Mouse (Mus musculus) limb, embryonic 15.5 days (tissue): ENCODE data around the gene Fance. TPM values are rescaled to one million over a fixed set of nuclear protein-coding genes. Genes with fewer than 3 reads are reported as not detected.

Source experiments
- ATAC-seq: fragments of 200-750 bp; cut with Nextera tagmentation; 2 replicates; pipeline ENCODE4 v1.8.0; 2017; ENCODE audit warnings: low read depth, moderate TSS enrichment; ENCODE audit not compliant: insufficient number of reproducible peaks, low FRiP score, low TSS enrichment
- H3K27ac ChIP-seq: fragments of 300-500 bp; sonication (generic); 2 replicates; pipeline ENCODE4 v1.5.1; 2015; ENCODE audit warnings: moderate library complexity, mild to moderate bottlenecking, inconsistent platforms
- H3K27me3 ChIP-seq: fragments of 300-500 bp; sonication (generic); 2 replicates; pipeline ENCODE4 v1.6.1; 2015; ENCODE audit warnings: inconsistent platforms
- H3K36me3 ChIP-seq: fragments of 300-500 bp; sonication (generic); 2 replicates; pipeline ENCODE4 v1.6.1; 2015; ENCODE audit warnings: inconsistent platforms
- H3K4me1 ChIP-seq: fragments of 300-500 bp; sonication (generic); 2 replicates; pipeline ENCODE4 v1.6.1; 2015; ENCODE audit warnings: inconsistent platforms
- H3K4me2 ChIP-seq: fragments of 300-500 bp; sonication (generic); 2 replicates; pipeline ENCODE4 v1.6.1; 2015; ENCODE audit warnings: mild to moderate bottlenecking, inconsistent platforms
- H3K4me3 ChIP-seq: fragments of 300-500 bp; sonication (generic); 2 replicates; pipeline ENCODE4 v1.5.1; 2015; ENCODE audit warnings: mild to moderate bottlenecking, inconsistent platforms
- H3K9ac ChIP-seq: fragments of 300-500 bp; sonication (generic); 2 replicates; pipeline ENCODE4 v1.6.1; 2015; ENCODE audit warnings: inconsistent platforms
- H3K9me3 ChIP-seq: fragments of 300-500 bp; sonication (generic); 2 replicates; pipeline ENCODE4 v1.6.1; 2016; ENCODE audit warnings: inconsistent platforms
- WGBS: fragments of 180-500 bp; shearing (Covaris S2); methylation state at CpG from one replicate; pipeline ENCODE4 v1.1.7; 2015; 5-methylcytosine and 5-hydroxymethylcytosine counted together
- polyA plus RNA-seq: library from polyadenylated mRNA; unstranded; fragments of >200 nt; fragmentation: Nextera tagmentation; extraction: Ambion mirVana; gene quantifications from 2 replicates; pipeline ENCODE4 v1.2.1, GENCODE M21; 2015

Gene Fance
- polyA plus RNA-seq, 1 experiment from 2014 or later: 33.9 TPM

DNA sequence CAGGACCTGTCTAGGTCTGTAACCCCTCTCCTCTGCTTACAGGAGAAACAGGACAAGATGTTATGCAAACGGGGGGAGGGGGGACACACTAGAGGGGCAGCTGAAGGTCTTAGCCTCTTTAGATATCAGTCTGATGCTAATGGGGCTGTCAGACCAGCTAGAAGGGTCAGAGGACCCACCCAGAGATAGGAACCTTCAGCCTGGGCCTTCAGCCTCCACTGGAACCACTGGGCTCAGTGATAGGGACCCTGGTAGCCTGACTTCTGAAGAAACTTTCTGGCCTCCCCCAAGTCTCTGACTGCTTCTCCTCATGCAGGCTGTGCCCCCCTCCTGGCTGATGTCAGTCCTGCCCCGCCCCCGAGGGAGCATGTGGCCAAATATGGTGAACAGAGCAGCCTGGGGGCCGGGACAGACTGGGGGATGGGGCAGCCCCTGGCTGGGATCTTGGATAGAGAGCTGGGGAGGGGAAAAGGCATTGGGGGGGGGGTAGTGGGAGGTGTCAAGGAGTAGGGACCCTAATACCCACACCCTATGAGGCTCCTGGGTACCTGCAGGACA is 30.8 kb downstream of the Fance start:
- peak overlapping the region; percentile 81 for H3K27ac ChIP-seq
- no peaks in the 10 kb centered on the region for H3K27me3 ChIP-seq
- no peak overlapping the region for H3K9ac ChIP-seq
- no peak for ATAC-seq
- peaks cover 14% of the 10 kb centered on the region for H3K36me3 ChIP-seq
- 18% methylated on average over 4 of the region's 4 CpGs for WGBS
- H3K4me2 ChIP-seq: no peak overlapping the region; the same call in 1 of the 2 replicates
- H3K9me3 ChIP-seq: no peaks in the 10 kb centered on the region
- no peak overlapping the region for H3K4me3 ChIP-seq
- H3K4me1 ChIP-seq: peaks cover 92% of the 10 kb centered on the region

DNA sequence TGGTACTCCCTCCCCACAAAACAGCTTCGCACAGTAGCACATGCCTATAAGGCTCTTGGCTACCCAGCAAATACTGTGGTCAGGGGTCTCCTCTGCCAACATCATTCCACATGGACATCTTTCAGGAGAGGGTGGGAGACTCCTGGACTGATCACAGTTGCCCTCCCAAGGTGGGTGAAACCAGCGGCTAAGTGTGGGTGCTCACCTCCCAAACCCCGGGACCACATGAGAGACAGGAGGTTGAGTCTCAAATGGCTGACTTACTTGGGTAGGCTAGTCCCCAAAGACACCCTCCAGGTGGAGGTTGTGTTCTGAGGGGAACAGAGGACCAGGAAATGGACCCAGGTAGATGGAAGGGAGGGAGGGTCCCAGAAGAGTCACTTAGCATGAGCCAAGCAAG is 31.4 kb downstream of the Fance start:
- Histone ChIP-seq H3K4me1 (peaks cover 94% of the 10 kb centered on the region), H3K36me3 (peaks cover 8% of the 10 kb centered on the region), H3K27me3 (no peaks in the 10 kb centered on the region), H3K4me2 (peak overlapping the region; percentile 43), H3K9ac (no peak overlapping the region), H3K27ac (peak overlapping the region; percentile 81), H3K4me3 (no peak overlapping the region), H3K9me3 (no peaks in the 10 kb centered on the region)
- WGBS: 50% methylated on average over 3 of the region's 3 CpGs
- no peak for ATAC-seq

GRCm38 (mm10) chr17:28345271-28345721 is 32.0 kb downstream of the Fance start:
- Histone ChIP-seq H3K27ac (peak overlapping the region; percentile 81), H3K4me2 (peak overlapping the region; percentile 43), H3K4me1 (peaks cover 90% of the 10 kb centered on the region), H3K9ac (no peak overlapping the region), H3K4me3 (peak overlapping the region; percentile 12), H3K9me3 (no peaks in the 10 kb centered on the region), H3K27me3 (no peaks in the 10 kb centered on the region), H3K36me3 (peaks cover 2% of the 10 kb centered on the region; the same call in 1 of the 2 replicates)
- 12% methylated on average over 8 of the region's 8 CpGs for WGBS
- no peak for ATAC-seq

GRCm38 (mm10) chr17:28345882-28346281 is 32.6 kb downstream of the Fance start:
- Histone ChIP-seq H3K9ac (0 out of 2 replicates have a peak overlapping the region, but pooled peaks have one; percentile 8), H3K4me1 (peaks cover 84% of the 10 kb centered on the region), H3K27ac (peak overlapping the region; percentile 81), H3K4me3 (peak overlapping the region; percentile 12), H3K27me3 (no peaks in the 10 kb centered on the region), H3K4me2 (peak overlapping the region; percentile 43), H3K9me3 (no peaks in the 10 kb centered on the region), H3K36me3 (no peaks in the 10 kb centered on the region)
- WGBS: under 1% methylated on average over 10 of the region's 10 CpGs
- peak; percentile 9; the same call in 1 of the 2 replicates for ATAC-seq

DNA sequence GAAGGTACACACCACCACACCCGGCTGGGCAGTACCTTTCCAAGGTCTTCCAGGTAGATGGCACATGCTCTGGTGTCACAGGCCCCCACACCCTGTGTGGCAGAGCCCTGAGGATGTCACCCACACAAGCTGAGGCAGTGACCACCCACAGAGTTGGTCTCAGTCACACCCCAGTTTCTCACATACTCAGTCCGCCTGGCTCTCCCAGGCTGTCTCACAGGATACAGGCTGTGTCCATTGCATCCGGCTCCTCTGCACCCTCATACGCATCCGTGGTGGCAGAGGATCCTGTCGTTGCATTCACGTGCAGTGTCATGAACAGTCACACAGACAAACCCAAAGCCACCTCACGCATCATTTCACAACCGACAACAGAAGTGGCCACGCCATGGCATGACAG is 34.0 kb downstream of the Fance start:
- Histone ChIP-seq H3K4me2 (peak overlapping the region; percentile 67; the same call in 1 of the 2 replicates), H3K4me3 (no peak overlapping the region), H3K27me3 (no peaks in the 10 kb centered on the region), H3K36me3 (no peaks in the 10 kb centered on the region), H3K9me3 (no peaks in the 10 kb centered on the region), H3K27ac (peak overlapping the region; percentile 60), H3K9ac (no peak overlapping the region), H3K4me1 (peaks cover 81% of the 10 kb centered on the region)
- WGBS: 75% methylated on average over 10 of the region's 10 CpGs
- ATAC-seq: no peak

- no peaks in the 10 kb centered on the region for H3K27me3 ChIP-seq
- no peak for ATAC-seq
- WGBS: 28% methylated on average over 6 of the region's 6 CpGs
- peak overlapping the region; percentile 99 for H3K27ac ChIP-seq
- H3K36me3 ChIP-seq: no peaks in the 10 kb centered on the region
- peak overlapping the region; percentile 88 for H3K4me3 ChIP-seq
- H3K4me1 ChIP-seq: peaks cover 72% of the 10 kb centered on the region
- no peaks in the 10 kb centered on the region for H3K9me3 ChIP-seq
- peak overlapping the region; percentile 35 for H3K9ac ChIP-seq
- H3K4me2 ChIP-seq: peak overlapping the region; percentile 67
Observed at GRCm38 (mm10) chr17:28348211-28348610, 34.9 kb downstream of the Fance start.

GRCm38 (mm10) chr17:28349264-28349880 is 36.1 kb downstream of the Fance start:
- no peaks in the 10 kb centered on the region for H3K36me3 ChIP-seq
- H3K9me3 ChIP-seq: no peaks in the 10 kb centered on the region
- H3K4me1 ChIP-seq: peaks cover 63% of the 10 kb centered on the region
- H3K27ac ChIP-seq: peak overlapping the region; percentile 99
- peak overlapping the region; percentile 88 for H3K4me3 ChIP-seq
- WGBS: 7% methylated on average over 11 of the region's 13 CpGs
- H3K9ac ChIP-seq: peak overlapping the region; percentile 88
- no peaks in the 10 kb centered on the region for H3K27me3 ChIP-seq
- no peak for ATAC-seq
- peak overlapping the region; percentile 67 for H3K4me2 ChIP-seq

GRCm38 (mm10) chr17:28349901-28350465 is 36.7 kb downstream of the Fance start:
- Histone ChIP-seq H3K4me3 (peak overlapping the region; percentile 88), H3K9ac (peak overlapping the region; percentile 88), H3K27ac (peak overlapping the region; percentile 99), H3K36me3 (no peaks in the 10 kb centered on the region), H3K27me3 (no peaks in the 10 kb centered on the region), H3K9me3 (no peaks in the 10 kb centered on the region), H3K4me1 (peaks cover 57% of the 10 kb centered on the region), H3K4me2 (peak overlapping the region; percentile 67)
- WGBS: under 1% methylated on average over 40 of the region's 54 CpGs
- no peak for ATAC-seq

GRCm38 (mm10) chr17:28350466-28351352 is 37.4 kb downstream of the Fance start, which contains the start of gene Tead3:
Gene Tead3 (minus strand): TSS chr17:28350817.
- Histone ChIP-seq H3K27me3 (no peaks in the 10 kb centered on the region), H3K4me2 (peak within 1 kb of the TSS; percentile 67), H3K27ac (peak within 1 kb of the TSS; percentile 99), H3K9ac (peak within 1 kb of the TSS; percentile 88), H3K4me1 (peaks cover 50% of the 10 kb centered on the region), H3K9me3 (no peaks in the 10 kb centered on the region), H3K4me3 (peak within 1 kb of the TSS; percentile 88), H3K36me3 (no peaks in the 10 kb centered on the region)
- ATAC-seq: peak; percentile 88
- WGBS: under 1% methylated on average over 66 of the region's 73 CpGs

DNA sequence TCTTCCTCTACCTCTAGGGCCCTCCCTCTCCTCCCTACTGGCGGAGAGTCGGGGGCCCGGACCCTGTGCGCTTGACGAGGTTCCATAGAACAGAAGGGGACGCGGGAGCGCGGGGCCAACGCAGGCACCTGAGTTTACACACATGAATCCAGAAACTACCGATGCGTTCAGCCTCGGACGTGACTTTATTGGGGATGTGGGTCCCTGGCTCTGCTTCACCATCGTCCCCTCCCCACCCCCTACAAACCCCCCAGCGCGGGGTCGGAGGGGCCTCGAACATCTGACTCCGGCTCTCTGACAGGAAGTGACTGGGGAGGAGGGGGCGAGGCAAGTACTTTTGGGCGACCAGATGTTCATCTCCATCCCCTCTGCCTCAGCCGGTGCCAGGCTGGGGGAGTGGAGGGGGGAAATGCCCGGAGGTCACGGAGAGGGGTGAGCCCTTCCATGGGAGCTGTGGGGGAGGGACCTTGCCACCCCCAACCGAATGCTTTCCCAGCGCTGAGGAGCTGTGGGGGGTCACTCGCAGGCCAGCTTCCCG is 38.1 kb downstream of the Fance start:
- ATAC-seq: no peak
- H3K27ac ChIP-seq: peak overlapping the region; percentile 99
- no peaks in the 10 kb centered on the region for H3K9me3 ChIP-seq
- WGBS: 1% methylated on average over 28 of the region's 29 CpGs
- peak overlapping the region; percentile 88 for H3K4me3 ChIP-seq
- peak overlapping the region; percentile 68 for H3K9ac ChIP-seq
- peaks cover 43% of the 10 kb centered on the region for H3K4me1 ChIP-seq
- peak overlapping the region; percentile 67 for H3K4me2 ChIP-seq
- H3K27me3 ChIP-seq: no peaks in the 10 kb centered on the region
- no peaks in the 10 kb centered on the region for H3K36me3 ChIP-seq

DNA sequence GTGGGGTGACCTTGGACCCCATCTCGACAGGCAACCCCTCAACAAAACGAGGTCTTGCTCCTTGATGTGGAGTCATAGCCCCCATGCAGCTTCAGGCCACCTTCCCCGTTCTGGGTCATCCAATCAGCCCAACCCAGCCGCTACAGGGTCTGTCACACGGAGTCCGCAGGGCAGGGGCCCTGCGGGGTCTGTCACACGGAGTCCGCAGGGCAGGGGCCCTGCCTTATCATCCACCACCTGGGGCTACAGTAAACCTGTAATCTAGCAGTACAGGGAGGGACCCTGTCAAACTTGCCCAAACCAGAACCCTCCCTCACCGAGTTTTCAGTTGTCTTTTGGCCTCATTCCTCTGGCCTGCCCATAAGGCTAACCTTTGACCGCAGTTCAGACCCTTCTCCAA is 38.7 kb downstream of the Fance start:
- H3K27me3 ChIP-seq: no peaks in the 10 kb centered on the region
- H3K9ac ChIP-seq: no peak overlapping the region
- H3K4me3 ChIP-seq: peak overlapping the region; percentile 88
- 29% methylated on average over 11 of the region's 11 CpGs for WGBS
- H3K4me2 ChIP-seq: peak overlapping the region; percentile 67
- ATAC-seq: no peak
- peaks cover 37% of the 10 kb centered on the region for H3K4me1 ChIP-seq
- H3K27ac ChIP-seq: peak overlapping the region; percentile 99
- no peaks in the 10 kb centered on the region for H3K36me3 ChIP-seq
- no peaks in the 10 kb centered on the region for H3K9me3 ChIP-seq
